15 mouse cellular contexts compared by ENCODE assay signal in genomic region chr5:100069526-100069925, GRCm38 (mm10).
"Had no signal": no experiment of that assay in that cellular context is flagged by ENCODE, and none has a peak within 500 bp of the region (broad histone marks: within the 10 kb centered on the region; RNA-seq: fewer than 3 reads in every experiment).

No protein-coding gene starts in this region.

- H3K9ac ChIP-seq: heart, embryonic 12.5 days; heart, embryonic 13.5 days; heart, embryonic 15.5 days; hindbrain, embryonic 12.5 days; hindbrain, embryonic 13.5 days; hindbrain, embryonic 14.5 days; hindbrain, embryonic 15.5 days; intestine, embryonic 15.5 days; kidney, embryonic 15.5 days had no signal

- H3K9me3 ChIP-seq: heart, embryonic 10.5 days; heart, embryonic 12.5 days; heart, embryonic 13.5 days; heart, embryonic 15.5 days; hindbrain, embryonic 10.5 days; hindbrain, embryonic 12.5 days; hindbrain, embryonic 13.5 days; hindbrain, embryonic 15.5 days; intestine, embryonic 15.5 days; kidney, embryonic 15.5 days had no signal

- H3K4me1 ChIP-seq: heart, embryonic 10.5 days; heart, embryonic 12.5 days; heart, embryonic 13.5 days; heart, embryonic 15.5 days; hindbrain, embryonic 10.5 days; hindbrain, embryonic 12.5 days; hindbrain, embryonic 15.5 days; intestine, embryonic 15.5 days; kidney, embryonic 15.5 days had no signal

- H3K4me2 ChIP-seq: heart, embryonic 11.5 days; heart, embryonic 12.5 days; heart, embryonic 13.5 days; heart, embryonic 15.5 days; hindbrain, embryonic 12.5 days; hindbrain, embryonic 13.5 days; hindbrain, embryonic 14.5 days; hindbrain, embryonic 15.5 days; intestine, embryonic 15.5 days; kidney, embryonic 15.5 days had no signal

- H3K4me3 ChIP-seq: heart, adult 2 months; heart, embryonic 10.5 days; heart, embryonic 12.5 days; heart, embryonic 13.5 days; heart, embryonic 15.5 days; hindbrain, embryonic 10.5 days; hindbrain, embryonic 12.5 days; hindbrain, embryonic 13.5 days; hindbrain, embryonic 15.5 days; intestine, embryonic 15.5 days; kidney, embryonic 15.5 days had no signal

- H3K27me3 ChIP-seq: heart, embryonic 12.5 days; heart, embryonic 13.5 days; heart, embryonic 15.5 days; hindbrain, embryonic 12.5 days; hindbrain, embryonic 13.5 days; hindbrain, embryonic 15.5 days; intestine, embryonic 15.5 days; kidney, embryonic 15.5 days had no signal

- H3K27ac ChIP-seq: heart, adult 2 months; heart, embryonic 10.5 days; heart, embryonic 13.5 days; heart, embryonic 15.5 days; hindbrain, embryonic 10.5 days; hindbrain, embryonic 12.5 days; hindbrain, embryonic 13.5 days; hindbrain, embryonic 14.5 days; hindbrain, embryonic 15.5 days; hindbrain, postnatal 0 days; intestine, embryonic 15.5 days; kidney, embryonic 15.5 days; kidney, postnatal 0 days had no signal
